Mouse (Mus musculus) left cerebral cortex, adult 11 months (tissue): ENCODE measurements around the gene Pla2g12a.

Experiments used
- DNase-seq: peaks from one replicate; pipeline ENCODE4 v3.0.0; 2022; ENCODE audit warnings: low spot score

Pla2g12a gene

GRCm38 (mm10) chr3:129878405-129879021, at the start of gene Pla2g12a:
Pla2g12a (plus strand) TSS chr3:129878606.
- DNase-seq, result peak; percentile 85

- DNase-seq, result peak; percentile 30
These were observed 47.8 kb upstream of the Pla2g12a start for GRCm38 (mm10) chr3:129830626-129831025.

- peak; percentile 92 for DNase-seq
These were observed 47.3 kb upstream of the Pla2g12a start, which contains the start of gene Gar1 for GRCm38 (mm10) chr3:129831035-129831568. Gar1 (minus strand) TSS chr3:129831396.

DNA sequence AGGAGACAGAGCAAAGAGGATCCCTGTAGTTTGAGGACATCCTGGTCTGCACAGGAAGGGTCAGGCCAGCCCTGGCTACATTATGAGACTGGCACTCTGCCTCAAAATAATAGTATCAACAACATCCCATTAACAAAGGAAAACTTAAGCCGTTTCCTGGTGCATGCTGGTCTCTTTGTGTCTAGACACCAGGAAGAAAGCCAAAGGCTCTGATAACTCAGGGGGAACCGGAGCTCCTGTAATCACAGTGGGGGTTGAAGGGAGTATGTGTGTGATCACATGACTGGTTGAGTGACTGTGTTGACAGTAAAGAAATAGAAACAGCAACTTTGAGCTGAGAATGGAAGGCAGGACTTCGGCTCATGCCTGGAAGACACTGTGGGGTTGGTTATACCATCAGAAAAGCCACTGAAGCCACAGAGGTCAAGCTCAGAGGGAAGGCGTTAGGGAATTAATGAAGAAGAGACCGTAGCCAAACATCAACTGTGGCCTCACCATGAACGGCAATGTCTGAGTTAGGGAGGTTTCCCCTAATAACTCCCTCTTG, 42.9 kb upstream of the Pla2g12a start, which contains the start of gene Cfi:
Gene Cfi, plus strand, starts transcription at position 497 of the 547 bp plus-strand sequence.
- no peak for DNase-seq

- DNase-seq, result no peak
These were observed 42.2 kb upstream of the Pla2g12a start for GRCm38 (mm10) chr3:129836051-129836697.

- DNase-seq, result no peak
These were observed 41.4 kb upstream of the Pla2g12a start for GRCm38 (mm10) chr3:129836965-129837364.

DNA sequence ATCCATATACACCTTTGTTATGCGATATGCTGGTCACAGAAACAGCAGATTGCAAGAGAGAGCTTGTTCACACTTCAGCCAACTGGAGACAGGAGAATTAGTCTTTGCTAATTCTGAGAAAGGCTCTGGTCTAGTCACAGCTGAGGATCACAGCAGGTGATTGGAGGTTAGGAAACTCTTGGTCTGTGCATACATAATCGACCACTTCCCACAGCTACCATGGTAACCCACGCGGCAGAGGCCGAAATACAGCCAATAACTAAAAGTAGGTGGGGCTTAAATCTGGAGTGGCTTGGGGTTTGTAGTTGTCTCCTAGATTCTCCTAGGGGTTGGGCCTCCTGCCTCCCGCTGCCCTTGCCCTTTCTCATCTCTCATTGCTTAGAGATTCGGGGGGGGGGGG, 40.4 kb upstream of the Pla2g12a start:
- DNase-seq, result no peak

DNA sequence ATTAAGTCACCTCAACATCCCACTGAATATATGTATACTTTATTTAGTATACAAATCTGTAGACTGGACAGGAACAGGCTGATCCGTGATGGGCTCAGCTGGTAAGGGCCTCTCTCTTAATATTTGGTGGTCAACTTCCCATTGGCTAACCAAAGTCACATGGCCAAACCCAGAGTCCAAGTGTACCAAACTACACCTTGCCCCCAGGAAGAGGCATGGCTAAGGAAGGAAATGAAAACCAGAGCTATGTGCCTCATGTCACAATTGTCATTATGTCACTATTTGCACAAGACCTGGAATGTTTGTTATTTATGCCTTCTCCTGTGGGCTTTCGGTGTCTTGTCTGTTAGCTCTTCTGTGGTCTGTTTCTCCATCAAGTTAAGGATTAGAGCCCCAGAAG, 32.5 kb upstream of the Pla2g12a start:
- DNase-seq, result no peak

- DNase-seq, result no peak
These were observed 31.6 kb upstream of the Pla2g12a start for GRCm38 (mm10) chr3:129846846-129847245.

- DNase-seq, result no peak
These were observed 15.8 kb upstream of the Pla2g12a start for GRCm38 (mm10) chr3:129862592-129862991.

DNA sequence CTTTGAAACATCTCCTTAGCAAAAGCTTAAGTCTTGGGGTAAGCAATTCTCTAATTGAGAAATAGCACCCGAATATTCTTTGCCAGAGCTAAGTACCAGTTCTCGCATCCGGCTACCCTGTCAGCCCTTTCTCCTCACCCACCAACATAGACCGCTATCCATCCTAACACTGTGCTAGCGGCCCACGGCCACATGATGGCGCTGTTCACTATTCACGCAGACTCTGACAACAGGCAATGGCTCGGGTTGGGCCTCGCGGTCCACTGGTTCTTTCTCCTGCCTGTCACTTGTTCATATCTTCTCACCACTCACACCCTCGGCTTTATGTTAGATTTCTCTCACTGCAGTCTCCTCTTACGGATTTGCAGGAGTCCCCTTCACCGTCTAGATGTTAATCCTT, 14.7 kb upstream of the Pla2g12a start:
- no peak for DNase-seq

- DNase-seq, result no peak
These were observed 1.1 kb upstream of the Pla2g12a start for GRCm38 (mm10) chr3:129877327-129877726.

DNA sequence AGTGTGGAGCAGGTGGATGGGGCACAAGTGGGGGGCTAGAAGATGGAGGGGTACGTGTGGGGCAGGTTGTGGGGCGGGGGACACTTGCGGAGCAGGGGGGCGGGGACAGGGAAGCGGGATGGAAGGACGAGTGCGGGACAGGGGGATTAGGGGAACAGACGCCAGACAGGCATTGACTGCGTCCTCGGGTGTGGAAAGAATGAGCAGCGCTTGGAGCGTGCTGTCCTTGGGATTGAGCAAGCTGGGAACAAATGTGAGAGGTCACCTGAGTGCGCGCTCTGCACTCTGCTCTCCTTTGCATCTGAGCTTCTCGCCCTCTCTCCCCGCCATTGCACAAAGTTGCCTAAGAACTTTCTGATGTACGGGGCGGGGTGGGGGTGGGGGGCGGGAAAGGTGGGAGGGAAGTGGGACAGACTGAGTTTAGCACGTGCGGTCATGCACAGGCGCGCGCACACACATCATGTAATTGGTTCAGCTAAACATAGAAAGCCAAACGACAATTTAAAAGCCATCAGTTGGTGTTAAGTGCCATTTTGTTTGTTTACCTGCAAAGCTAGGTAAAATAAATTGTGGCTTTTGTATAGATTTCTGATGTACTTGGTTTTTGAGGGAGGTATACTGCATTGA, 838 bp downstream of the Pla2g12a start:
- DNase-seq, result no peak

- DNase-seq, result no peak
These were observed 1.5 kb downstream of the Pla2g12a start for GRCm38 (mm10) chr3:129879913-129880312.

DNA sequence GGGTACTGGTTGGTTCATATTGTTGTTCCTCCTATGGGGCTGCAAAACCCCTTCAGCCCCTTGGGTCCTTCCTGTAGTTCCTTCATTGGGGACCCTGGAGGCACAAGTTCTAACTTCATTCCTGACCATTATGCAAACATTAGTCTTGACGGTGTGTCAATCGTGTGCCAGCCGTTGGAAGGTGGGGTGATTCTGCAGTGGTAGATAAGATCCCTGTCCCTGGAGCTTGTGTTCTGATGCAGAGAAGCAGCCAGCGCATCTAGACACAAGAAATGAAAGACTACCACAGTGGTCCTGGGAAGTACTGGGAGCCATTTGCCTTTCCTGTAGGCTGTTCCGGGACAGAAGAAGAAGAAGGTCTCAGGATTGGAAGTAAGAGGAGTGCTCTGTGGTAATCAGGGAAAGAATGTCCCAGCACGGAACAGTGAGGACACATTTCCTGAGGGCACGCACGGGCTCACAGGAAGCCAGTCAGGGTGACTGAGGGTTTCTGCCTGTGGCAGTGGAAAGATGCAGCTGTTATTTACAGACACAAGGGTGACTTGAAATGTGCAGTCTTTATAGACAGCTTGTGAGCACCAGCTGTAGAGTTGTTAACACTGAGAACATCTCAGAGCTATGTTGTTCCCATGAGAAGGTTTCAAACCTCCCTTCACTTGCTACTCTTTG, 2.7 kb downstream of the Pla2g12a start:
- no peak for DNase-seq

DNA sequence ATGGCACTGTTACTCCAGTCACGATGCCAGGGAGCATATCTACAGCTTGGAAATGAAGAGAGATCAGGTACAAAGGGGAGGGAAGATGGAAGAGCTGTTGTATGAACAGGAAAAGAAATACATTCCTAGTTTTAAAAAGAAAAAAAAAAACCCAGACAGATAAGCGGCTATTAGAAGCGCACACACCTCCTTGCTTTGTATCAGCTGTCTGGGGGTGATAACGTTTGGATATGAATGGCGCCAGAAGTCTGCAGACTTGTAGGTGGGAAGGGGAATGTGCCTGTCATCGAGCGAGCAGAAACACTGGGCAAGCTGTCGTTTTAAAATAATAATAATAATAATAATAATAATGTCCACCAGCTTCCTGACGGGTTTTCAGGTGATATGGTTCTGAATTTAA, 7.2 kb downstream of the Pla2g12a start:
- no peak for DNase-seq

GRCm38 (mm10) chr3:129886430-129886829, 8.0 kb downstream of the Pla2g12a start:
- no peak for DNase-seq

GRCm38 (mm10) chr3:129887779-129888517, 9.5 kb downstream of the Pla2g12a start:
- no peak for DNase-seq

DNA sequence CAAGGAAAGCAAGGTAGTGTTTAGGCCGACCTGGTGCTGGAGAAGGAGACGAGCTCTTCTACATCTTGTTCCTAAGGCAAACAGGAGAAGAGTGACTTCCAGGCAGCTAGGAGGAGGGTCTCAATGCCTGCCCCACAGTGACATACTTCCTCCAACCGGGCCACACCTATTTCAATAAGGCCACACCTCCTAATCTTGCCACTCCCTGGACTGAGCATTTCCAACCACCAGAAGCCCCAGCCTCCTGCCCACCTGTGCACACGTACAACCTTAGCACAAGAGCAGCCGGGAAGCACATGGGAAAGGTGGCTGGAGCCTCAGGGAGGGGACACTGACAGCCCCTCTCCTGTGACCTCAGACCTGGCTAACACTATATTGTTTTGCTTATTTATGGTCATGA, 13.6 kb downstream of the Pla2g12a start:
- DNase-seq, result no peak

DNA sequence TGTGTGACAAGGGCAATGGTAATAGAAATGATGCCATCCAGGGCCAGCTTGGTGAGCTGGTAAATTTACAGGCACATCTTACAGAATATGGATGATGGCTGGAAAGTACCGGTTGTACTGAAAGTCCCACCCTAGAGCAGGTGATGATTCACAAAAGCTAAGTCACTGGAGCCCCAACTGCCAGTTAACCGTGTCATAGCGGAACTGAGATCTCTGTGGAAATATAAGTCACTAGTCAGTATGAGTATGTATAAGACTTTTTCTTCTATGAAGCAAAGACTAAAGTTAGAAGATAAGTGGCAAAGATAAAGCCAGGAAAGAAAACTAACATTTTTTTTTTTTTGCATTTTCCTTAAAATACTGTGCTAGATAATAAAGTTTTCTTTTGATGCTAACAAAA, 14.7 kb downstream of the Pla2g12a start:
- no peak for DNase-seq

DNA sequence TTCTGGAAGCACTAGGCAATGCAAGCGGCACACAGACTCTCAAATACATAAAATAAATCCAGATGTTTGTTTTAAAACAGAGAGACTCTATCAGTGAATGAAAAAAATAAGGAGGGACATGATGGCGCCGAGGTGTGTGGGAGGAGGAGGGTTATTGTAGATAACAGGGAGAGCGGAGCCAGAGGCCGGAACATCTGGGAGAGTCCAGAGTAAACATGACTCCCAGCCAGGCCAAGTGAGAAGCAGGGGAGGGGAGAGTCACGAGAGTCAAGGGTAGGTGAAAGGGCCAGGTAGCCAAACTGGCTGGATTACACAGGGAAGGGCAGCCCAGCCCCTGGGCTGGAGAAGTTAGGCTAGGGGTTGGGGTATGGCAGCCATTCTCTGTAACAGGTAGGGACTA, 18.2 kb downstream of the Pla2g12a start:
- no peak for DNase-seq
